8 mouse cellular contexts compared by ENCODE assay signal in genomic region chr8:125995101-125995986, GRCm38 (mm10). TPM values are rescaled to one million over a fixed set of nuclear protein-coding genes. Genes with fewer than 3 reads are reported as not detected.
A peak's percentile ranks its signal among the peaks of the same experiment; 100 is the strongest.
DNase-seq lines count a peak whose midpoint lies in the region; ATAC-seq and TF ChIP-seq lines count a peak whose summit lies in the region.

Gene Kcnk1 (plus strand): TSS chr8:125995170.

- H3K9me3 ChIP-seq in ES-E14 (ENCODE audit: control insufficient read depth, insufficient read depth, low read depth, low read length) = no peaks in the 10 kb centered on the region
- no peaks in the 10 kb centered on the region for H3K9me3 ChIP-seq in forebrain, embryonic 14.5 days (replicated peaks; ENCODE audit: control insufficient read depth, low read length)
- no peaks in the 10 kb centered on the region for H3K9me3 ChIP-seq in intestine, embryonic 16.5 days (ENCODE audit: control insufficient read depth, low read length)
- H3K9me3 ChIP-seq in stomach, embryonic 16.5 days (replicated peaks; ENCODE audit: control insufficient read depth, low read length) = no peaks in the 10 kb centered on the region

- 1% methylated on average over 73 of the region's 73 CpGs for WGBS in forebrain, embryonic 14.5 days
- WGBS in intestine, embryonic 16.5 days = 1% methylated on average over 71 of the region's 73 CpGs
- WGBS in stomach, embryonic 16.5 days = under 1% methylated on average over 72 of the region's 73 CpGs

- H3K4me3 ChIP-seq in ES-E14 (ENCODE audit: insufficient read depth in 1 of 2, low read depth in 1 of 2, low read length in 2 of 2, poor library complexity in 1 of 2, severe bottlenecking in 1 of 2) = peak within 1 kb of the TSS; percentile 83 to 93
- peak within 1 kb of the TSS; percentile 52 for H3K4me3 ChIP-seq in forebrain, embryonic 14.5 days (ENCODE audit: low read depth, low read length)
- H3K4me3 ChIP-seq in intestine, embryonic 16.5 days (ENCODE audit: low read length) = peak within 1 kb of the TSS; percentile 69
- H3K4me3 ChIP-seq in stomach, embryonic 16.5 days (replicated peaks; ENCODE audit: low read length) = peak within 1 kb of the TSS; percentile 67

- in situ Hi-C loops in ES-E14 (cut with MboI; ENCODE audit: low sequenced_read_pairs in 2 of 2, unreplicated experiment in 2 of 2) = no loop called here

- H3K4me1 ChIP-seq in ES-E14 (ENCODE audit: control insufficient read depth in 2 of 2, insufficient read depth in 2 of 2, low read length in 2 of 2, poor library complexity in 1 of 2) = peaks cover 0 to 23% of the 10 kb centered on the region in 2 experiments; a peak in 3 of 4 replicates
- H3K4me1 ChIP-seq in forebrain, embryonic 14.5 days (ENCODE audit: control insufficient read depth, insufficient read depth, low read length) = peaks cover 5% of the 10 kb centered on the region
- H3K4me1 ChIP-seq in intestine, embryonic 16.5 days (ENCODE audit: control insufficient read depth, insufficient read depth, low read length) = peaks cover 13% of the 10 kb centered on the region
- H3K4me1 ChIP-seq in stomach, embryonic 16.5 days (ENCODE audit: control insufficient read depth, insufficient read depth, low read length) = peaks cover 6% of the 10 kb centered on the region; the same call in 1 of the 2 replicates

- peak within 1 kb of the TSS; percentile 80 for H3K9ac ChIP-seq in ES-E14 (ENCODE audit: insufficient read depth, low read depth, low read length, poor library complexity, severe bottlenecking)
- H3K9ac ChIP-seq in forebrain, embryonic 14.5 days (ENCODE audit: low read length) = peak within 1 kb of the TSS; percentile 67
- peak within 1 kb of the TSS; percentile 75 for H3K9ac ChIP-seq in intestine, embryonic 16.5 days (ENCODE audit: low read depth, low read length)
- peak within 1 kb of the TSS; percentile 70 for H3K9ac ChIP-seq in stomach, embryonic 16.5 days (ENCODE audit: low read length)

- H3K27ac ChIP-seq in ES-E14 (ENCODE audit: insufficient read depth, low read depth, low read length, poor library complexity, severe bottlenecking) = no peak within 1 kb of the TSS
- peak within 1 kb of the TSS; percentile 60; the same call in 1 of the 2 replicates for H3K27ac ChIP-seq in forebrain, embryonic 14.5 days (ENCODE audit: low read depth, low read length)
- peak within 1 kb of the TSS; percentile 43 for H3K27ac ChIP-seq in intestine, embryonic 16.5 days (ENCODE audit: low read length)
- H3K27ac ChIP-seq in stomach, embryonic 16.5 days (ENCODE audit: low read length) = peak within 1 kb of the TSS; percentile 93

- DNase-seq in ES-E14 (ENCODE audit: low read depth, low spot score) (peak; percentile 49), MN1 (ENCODE audit: low spot score) (no peak)
- peak; percentile 54 for DNase-seq in forebrain, embryonic 14.5 days (ENCODE audit: low spot score)
- DNase-seq in left cerebral cortex, postnatal 14 days (ENCODE audit: low spot score in 2 of 2) = peak; percentile 70 to 77
- DNase-seq in mesoderm, embryonic 11.5 days (ENCODE audit: low read depth, low spot score) = peak; percentile 49

- peaks cover 26% of the 10 kb centered on the region for H3K27me3 ChIP-seq in forebrain, embryonic 14.5 days (replicated peaks; ENCODE audit: control insufficient read depth, insufficient read depth, low read length)
- H3K27me3 ChIP-seq in intestine, embryonic 16.5 days (replicated peaks; ENCODE audit: control insufficient read depth, insufficient read depth, low read length) = no peaks in the 10 kb centered on the region
- peaks cover 8% of the 10 kb centered on the region for H3K27me3 ChIP-seq in stomach, embryonic 16.5 days (ENCODE audit: control insufficient read depth, insufficient read depth, low read length)

- peak within 1 kb of the TSS; percentile 87 for H3K4me2 ChIP-seq in forebrain, embryonic 14.5 days (ENCODE audit: low read length)
- peak within 1 kb of the TSS; percentile 85 for H3K4me2 ChIP-seq in intestine, embryonic 16.5 days (ENCODE audit: low read depth, low read length)
- peak within 1 kb of the TSS; percentile 72 for H3K4me2 ChIP-seq in stomach, embryonic 16.5 days (ENCODE audit: low read depth, low read length)

- intact Hi-C loops in left cerebral cortex, postnatal 14 days (cut with DNase I) = no loop called here

- ATAC-seq in cerebellum, adult (ENCODE audit: insufficient number of reproducible peaks, low FRiP score, low TSS enrichment) = peak; percentile 80
- peak; percentile 82 for ATAC-seq in forebrain, embryonic 14.5 days
- ATAC-seq in intestine, embryonic 16.5 days = peak; percentile 78
- ATAC-seq in stomach, embryonic 16.5 days (ENCODE audit: insufficient read depth, low FRiP score) = peak; percentile 75

- peaks cover 3% of the 10 kb centered on the region; the same call in 1 of the 2 replicates for H3K36me3 ChIP-seq in ES-E14 (ENCODE audit: control insufficient read depth, insufficient read depth, low read length, poor library complexity, severe bottlenecking)
- no peaks in the 10 kb centered on the region for H3K36me3 ChIP-seq in forebrain, embryonic 14.5 days (ENCODE audit: control insufficient read depth, insufficient read depth, low read length)
- H3K36me3 ChIP-seq in intestine, embryonic 16.5 days (ENCODE audit: control insufficient read depth, insufficient read depth, low read length) = no peaks in the 10 kb centered on the region
- H3K36me3 ChIP-seq in stomach, embryonic 16.5 days (ENCODE audit: control insufficient read depth, insufficient read depth, low read length) = no peaks in the 10 kb centered on the region

TF ChIP-seq in ES-E14, 5 proteins besides CTCF, POLR2A, EP300 and RAD21:
- no peak for TF ChIP-seq HCFC1 (IDR thresholded peaks at IDR 0.05; ENCODE audit: borderline replicate concordance, insufficient read depth, low read length)
- no peak for TF ChIP-seq MAFK (IDR thresholded peaks at IDR 0.05; ENCODE audit: insufficient read depth, low read depth, low read length)
- TF ChIP-seq ZC3H11A (IDR thresholded peaks at IDR 0.05; ENCODE audit: borderline replicate concordance, low read depth, low read length) = no peak
- TF ChIP-seq CHD2 (IDR thresholded peaks at IDR 0.05; ENCODE audit: low read depth, low read length) = no peak

RNA-seq across cellular contexts. Expression of gene Kcnk1, which starts in this region (rescaled TPM):
- 28.0 and 51.9 TPM in 2 replicates for total RNA-seq in ES-E14 (2012; rRNA removed)
- polyA plus RNA-seq in forebrain, embryonic 14.5 days (2014; fragmentation: Nextera tagmentation; extraction: Ambion mirVana) = 11.9 and 16.1 TPM in 2 replicates
- polyA plus RNA-seq in intestine, embryonic 16.5 days (2015; fragmentation: Nextera tagmentation; extraction: Ambion mirVana) = 41.5 and 47.2 TPM in 2 replicates
- 10 to 100 TPM; 82.4 to 82.7 TPM for total RNA-seq in left cerebral cortex, postnatal 14 days (2021)
- polyA plus RNA-seq in stomach, embryonic 16.5 days (2015; fragmentation: Nextera tagmentation; extraction: Ambion mirVana) = 63.8 and 76.0 TPM in 2 replicates
